Mouse (Mus musculus) cortical plate, adult 2 months (tissue): ENCODE results near the gene Hoxb7.

Experiments used
- CTCF ChIP-seq: fragments of 200-500 bp; IDR thresholded peaks from 2 replicates; pipeline ENCODE4 v1.5.1; 2011; ENCODE audit warnings: mild to moderate bottlenecking, control low read depth, low read length; ENCODE audit not compliant: insufficient read depth; ENCODE audit errors: extremely low read depth
- POLR2A ChIP-seq: fragments of 200-500 bp; IDR thresholded peaks from 2 replicates; pipeline ENCODE4 v1.6.1; 2011; ENCODE audit warnings: mild to moderate bottlenecking, low read length, control low read depth; ENCODE audit not compliant: insufficient read depth; ENCODE audit errors: extremely low read depth

DNA sequence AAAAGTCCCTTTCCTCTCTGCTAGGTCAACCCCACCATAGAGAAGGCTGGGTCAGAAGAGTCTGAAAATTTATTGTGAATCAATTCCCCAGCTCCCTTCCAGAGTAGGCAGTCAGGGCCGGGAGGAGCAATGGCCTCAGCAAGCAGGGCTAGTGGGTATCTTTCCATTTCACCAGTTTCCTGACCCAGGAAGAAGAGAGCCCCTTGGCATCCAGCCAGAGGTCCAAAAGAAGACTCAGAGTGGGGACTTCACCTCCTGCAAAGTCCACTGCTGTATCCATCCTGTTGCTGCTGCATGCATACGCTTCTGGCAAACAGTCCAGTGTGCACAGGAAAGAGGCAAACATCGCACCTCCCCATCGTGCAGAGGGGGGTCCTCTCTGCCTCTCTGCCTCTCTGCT, 10.5 kb upstream of the Hoxb7 start:
- TF ChIP-seq CTCF (no peak), POLR2A (no peak)
